Mouse (Mus musculus) forelimb bud, embryonic 11.5 days (tissue): ENCODE measurements around the gene Szt2.

Source experiments
- DNase-seq: peaks from one replicate; pipeline ENCODE4 v3.0.0-alpha.2; 2012; ENCODE audit warnings: low read depth, low spot score

The Szt2 gene

DNA sequence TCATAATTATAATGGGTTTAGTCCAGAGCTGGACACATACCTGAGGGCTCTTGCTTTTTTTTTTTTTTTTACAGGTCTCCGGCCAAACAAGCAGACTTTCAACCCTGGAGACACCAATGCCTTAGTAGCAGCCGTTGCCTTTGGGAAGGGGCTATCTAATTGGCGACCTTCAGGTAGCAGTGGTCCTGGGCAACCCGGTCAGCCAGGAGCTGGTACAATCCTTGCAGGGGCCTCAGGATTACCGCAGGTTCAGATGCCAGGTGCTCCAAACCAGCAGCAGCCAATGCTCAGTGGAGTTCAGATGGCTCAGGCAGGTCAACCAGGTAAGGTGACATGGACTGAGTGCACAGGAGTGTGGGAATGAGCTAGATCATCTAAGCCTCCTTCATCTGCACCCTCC is 4.5 kb upstream of the Szt2 start:
- no peak for DNase-seq

DNA sequence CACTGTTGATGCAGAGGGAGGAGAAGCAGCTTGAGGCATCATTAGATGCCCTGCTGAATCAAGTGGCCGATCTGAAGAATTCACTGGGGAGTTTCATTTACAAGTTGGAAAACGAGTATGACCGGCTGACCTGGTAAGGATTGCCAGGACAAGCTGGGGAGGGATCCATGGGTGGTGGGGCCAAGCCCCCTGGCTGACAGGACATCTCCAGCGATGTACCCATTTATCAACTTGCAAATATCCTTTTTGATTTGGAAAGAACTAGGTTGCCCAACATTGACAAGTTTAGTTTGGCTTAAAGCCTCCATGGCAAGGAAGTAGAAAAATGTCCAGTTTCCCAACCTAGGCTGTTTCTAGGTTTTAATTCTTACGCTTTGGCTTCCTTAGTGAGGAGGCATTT is 1.8 kb upstream of the Szt2 start:
- no peak for DNase-seq

DNA sequence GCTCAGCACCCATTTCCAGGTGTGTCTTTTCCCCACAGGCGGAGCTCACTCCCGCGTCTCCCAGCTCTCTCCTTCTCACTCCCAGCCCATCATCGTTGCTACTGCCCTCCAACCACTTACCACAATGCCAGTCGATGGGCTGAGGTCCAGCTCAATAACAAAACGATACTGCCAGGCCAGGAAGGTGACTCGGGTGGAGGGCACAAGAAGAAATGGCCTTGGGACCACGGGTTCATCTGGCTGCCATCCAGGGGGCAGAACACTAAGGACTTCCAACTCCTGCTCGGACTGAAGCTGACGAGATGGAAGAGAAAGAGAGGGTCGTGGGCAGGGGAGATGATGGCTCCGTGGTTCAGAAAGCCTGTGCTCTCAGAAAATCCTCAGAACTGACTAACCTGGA is 6.4 kb downstream of the Szt2 start:
- no peak for DNase-seq

DNA sequence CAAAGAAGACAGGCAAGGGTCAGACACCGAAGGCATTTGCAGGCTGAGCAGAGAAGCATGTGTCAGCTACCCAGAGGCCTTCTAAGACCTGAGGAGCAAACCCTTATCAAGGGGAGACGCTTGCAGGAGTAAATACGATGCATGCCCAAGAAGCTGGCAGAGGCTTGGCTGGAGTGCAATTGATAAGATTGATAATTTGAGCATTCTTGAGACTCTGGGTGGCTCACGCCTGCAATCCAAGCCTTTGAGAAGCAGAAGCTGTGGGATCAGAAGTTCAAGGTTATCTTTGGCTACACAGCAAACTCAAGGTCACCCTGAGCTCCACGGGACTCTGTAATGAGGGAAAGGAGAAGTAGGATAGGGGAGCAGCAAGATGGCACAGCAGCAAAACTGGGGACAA is 7.2 kb downstream of the Szt2 start:
- DNase-seq: no peak

DNA sequence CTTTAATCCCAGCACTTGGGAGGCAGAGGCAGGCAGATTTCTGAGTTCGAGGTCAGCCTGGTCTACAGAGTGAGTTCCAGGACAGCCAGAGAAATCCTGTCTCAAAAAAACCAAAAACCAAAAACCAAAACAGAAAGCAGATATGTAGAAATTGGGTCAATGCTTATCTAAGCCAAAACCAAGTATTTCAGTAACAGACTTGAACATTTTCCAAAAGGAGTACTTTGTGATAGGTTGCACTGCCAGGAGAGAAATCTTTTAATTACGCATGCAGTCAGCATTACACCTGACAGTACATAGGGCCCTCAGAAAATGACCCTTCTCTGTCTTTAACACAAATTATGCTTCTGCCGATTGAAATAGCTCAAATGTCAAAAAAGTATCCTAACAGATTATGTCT is 7.7 kb downstream of the Szt2 start:
- DNase-seq: no peak

DNA sequence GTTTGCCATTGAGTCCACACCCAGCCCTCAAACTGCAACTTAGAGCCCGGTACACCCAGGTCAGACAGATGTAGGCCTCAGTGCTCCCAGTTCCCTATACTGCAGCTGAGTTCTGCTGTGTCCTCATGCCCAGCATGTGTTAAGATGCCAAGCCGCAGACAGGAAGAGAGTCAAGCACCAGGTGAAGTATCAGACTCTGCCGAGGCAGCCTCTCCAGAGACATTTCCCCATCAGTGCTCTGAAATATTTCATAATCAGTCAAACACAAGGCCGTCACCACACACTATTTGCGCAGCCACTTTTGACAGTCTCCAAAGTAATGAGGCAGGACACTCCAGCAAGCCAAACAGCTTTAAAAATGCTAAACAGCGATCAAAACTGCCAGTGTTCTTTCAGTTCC is 10.7 kb downstream of the Szt2 start:
- DNase-seq: no peak

DNA sequence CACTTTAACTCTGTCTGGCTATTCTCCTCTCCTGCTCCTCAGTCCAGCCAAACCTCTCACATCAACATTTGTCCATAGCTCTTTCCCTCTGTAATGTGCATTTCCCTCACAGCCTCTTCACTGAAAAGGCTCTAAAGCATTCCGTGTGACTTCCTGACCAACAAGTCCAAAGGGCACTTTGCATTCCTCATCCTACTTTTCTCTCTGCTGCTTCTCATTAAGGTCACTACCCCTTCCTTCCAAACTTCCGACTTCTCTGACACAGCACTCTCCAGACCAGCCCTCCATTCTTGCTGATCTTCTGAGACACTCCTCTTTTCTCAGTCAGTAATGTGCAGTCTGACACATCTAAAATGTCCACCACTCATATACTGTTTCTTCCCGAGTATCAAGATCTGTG is 12.6 kb downstream of the Szt2 start:
- no peak for DNase-seq

DNA sequence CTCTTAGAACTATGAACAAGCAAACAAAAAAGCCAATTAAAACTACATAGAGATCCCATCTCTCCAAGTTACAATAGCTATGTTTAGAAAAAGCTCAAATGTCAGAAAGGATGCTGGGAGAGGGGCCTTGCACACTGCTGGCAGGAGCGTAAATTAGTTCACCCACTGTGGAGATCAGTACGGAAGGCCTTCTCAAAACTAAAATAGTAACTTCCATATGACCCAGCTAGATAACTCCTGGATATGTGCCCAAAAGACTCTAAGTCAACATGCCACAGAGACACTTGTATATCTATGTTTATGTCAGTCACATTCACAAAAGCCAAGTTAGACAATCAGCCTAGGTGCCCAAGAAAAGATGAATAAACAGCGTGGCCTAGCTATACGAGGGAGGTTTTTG is 13.8 kb downstream of the Szt2 start:
- DNase-seq: no peak

DNA sequence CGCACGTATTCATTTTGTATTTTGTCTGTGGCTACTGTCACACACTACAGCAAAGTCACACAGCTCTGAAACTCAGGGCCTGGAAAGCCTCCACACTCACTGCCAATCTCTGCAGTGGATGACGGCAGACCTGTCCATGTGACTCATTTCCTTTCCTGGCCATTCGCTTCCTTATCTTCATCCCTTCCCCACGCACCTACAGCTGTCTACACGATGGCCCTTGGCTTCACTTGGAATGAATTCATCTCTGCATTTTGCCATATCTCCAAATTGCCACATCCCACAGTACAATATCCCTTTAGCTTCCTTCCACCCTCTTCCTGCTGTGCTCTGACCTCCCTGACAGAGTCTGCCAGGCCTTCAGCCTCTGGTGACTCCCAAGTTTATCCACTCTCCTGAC is 14.6 kb downstream of the Szt2 start:
- DNase-seq: no peak

DNA sequence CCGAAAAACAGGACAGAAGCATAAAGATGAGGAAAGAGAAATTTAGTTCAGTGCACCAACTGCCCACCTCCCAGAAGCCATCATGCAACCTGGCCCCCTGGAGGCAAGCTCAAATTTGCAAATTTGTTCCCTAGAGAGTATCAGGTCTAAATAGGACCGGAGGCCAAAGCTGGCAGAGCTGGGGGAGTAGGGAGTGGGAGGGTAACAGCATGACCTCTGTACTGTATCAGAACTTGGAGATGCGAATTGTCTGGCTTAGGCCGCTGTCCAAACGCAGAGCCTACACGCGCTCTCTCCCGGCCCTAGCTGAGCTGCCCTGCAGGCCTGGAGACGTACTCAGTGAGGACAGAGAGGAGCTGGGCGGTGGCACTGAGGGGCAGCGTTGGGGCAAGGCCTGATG is 18.9 kb downstream of the Szt2 start:
- DNase-seq: no peak

DNA sequence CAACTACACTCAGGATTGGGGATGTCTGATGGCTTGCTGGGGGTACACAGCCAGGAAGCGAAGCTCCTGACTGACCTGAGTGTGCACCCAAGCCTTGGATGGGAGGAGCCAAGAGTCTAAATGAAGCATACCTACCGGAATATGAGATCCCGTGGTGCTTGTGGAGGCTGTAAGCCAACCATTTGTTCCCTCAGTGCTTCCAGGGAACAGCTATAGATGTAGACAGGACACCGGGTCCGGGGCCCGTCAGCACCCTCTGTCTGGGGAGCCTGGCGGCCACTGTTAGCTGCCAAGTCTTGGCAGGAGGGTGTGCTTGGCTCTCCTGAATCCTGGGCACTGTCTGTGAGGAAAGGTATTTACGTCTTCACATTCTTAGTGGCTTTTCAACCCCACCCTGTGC is 21.8 kb downstream of the Szt2 start:
- DNase-seq: no peak

DNA sequence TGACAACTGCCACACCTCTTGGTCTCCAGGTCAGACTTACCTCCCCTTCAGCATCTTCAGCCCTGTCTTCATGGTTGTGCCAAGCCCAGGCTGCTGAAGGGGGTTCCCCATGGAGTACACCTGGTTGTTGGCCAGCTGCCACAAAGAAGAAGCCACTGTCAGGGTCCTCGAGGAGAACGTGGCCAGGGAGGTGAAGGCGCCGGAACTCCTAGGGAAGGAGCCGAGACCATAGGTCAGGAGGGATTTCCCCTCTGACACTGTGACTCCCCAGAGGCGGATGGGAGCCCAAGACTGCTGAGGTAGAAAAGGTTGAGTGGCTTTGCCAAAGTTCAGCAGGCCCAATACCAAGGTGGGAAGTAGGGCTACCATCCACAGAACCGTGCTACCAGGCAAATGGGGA is 25.8 kb downstream of the Szt2 start:
- no peak for DNase-seq

DNA sequence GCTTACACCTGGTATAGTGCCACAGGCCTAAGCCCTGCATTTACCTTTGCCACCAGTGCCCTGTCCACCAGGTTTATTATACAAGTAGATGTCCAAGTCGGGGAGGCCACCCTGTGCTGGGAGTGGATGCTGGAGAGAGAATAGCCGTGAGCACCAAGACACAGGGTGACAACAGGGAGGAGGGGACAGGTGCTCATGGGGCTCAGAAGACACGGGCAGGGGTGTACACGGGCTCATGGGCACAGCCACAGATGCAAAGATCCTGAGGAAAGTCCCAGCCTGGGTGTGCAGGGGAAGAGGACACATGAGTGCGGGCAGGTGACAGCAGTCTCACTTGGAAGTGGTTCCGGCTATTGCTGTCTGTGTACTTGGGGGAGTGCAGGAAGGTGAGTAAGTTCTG is 33.1 kb downstream of the Szt2 start:
- no peak for DNase-seq

DNA sequence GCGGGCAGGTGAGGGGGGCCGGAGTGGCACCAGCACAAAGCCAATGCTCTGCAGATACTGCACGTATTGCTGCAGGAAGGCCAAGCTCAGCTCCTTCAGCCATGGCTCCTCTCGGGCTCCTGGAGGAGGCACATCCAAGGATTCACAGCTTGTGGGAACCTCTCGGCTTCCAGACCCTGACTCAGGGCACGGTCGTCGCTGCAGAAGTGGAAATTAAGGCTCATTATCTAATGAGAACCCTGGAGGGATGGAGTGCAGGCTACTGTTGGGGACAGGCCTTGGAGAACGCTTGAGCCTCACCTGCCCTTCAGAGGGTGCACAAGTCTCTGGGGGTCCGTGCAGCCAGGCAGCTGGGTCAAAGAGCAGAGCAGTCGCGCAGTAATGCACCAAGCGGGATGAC is 37.3 kb downstream of the Szt2 start:
- DNase-seq: no peak

DNA sequence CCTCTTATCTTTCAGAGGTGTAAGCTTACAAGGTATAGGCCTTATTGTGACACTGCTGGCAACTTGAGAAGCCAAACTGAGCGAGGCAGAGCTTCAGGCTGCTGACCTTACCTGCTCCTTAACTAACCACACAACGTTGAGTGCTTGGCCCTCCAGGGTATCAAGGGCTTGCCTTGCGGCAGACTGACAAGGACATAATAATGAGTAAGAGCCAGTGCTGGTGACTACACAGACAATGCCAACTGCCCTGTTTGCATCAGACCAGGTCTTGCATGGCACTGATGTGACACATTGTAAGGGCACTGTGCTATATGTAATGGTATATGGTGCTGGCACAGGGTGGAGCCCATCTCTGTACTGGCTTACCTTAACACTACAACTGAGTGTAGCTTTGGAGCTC is 40.5 kb downstream of the Szt2 start:
- no peak for DNase-seq

DNA sequence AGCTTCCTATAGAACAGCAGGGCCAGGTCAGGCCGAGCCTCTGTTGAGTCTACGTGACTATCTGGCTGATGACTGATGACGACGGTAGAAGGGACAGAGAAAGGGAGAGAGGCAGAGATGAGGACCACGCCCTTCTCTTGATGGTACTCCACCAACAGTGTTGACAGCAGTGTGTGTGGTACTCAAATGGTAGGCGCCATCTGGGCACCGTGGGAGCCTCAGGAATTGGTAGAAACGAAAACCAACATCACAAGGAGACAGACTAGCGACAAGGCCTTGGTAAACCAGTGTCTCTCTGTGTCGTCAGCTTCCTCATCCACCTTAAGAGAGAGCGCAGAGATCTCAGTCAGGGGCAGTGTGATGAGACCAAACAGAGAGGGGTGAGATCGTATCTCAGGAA is 41.5 kb downstream of the Szt2 start:
- no peak for DNase-seq

DNA sequence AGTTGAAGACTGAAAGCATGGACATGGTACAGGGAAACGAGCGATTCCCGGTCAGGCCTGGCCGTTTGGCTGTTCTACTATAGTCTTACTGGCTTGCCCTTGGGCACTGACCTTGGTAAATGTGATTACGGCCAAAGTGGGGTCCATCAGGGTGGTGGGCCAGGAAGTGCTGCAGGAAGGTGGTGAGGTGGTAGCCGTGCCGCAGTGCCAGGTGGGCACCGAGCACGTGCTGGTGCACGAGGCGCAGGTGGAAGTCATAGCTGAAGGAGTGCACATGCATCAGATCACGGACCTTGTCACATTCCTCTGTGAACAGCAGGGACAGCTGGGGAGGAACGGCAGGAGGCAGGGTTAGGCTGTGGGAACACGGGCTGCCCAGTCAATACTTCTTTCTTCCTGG is 43.1 kb downstream of the Szt2 start:
- no peak for DNase-seq

DNA sequence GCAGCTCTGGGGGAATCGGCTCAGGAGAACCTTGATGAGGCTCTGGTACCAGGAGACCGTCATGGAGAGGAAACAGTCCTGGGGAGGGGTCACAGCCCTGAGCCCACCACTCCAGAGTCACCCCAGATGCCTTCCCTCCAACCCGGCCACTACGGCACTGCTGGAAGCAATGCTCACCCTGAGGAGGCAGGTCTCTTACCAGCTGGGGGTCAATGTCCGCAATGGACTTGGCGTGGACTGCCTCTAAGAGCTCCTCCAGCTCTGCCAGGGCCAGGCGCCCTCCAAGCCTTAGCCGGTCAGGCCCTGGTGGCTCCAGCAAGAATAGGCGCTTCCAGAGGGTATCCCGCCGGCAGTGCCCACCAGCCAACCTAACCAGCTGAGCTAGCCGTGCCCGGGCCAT is 44.4 kb downstream of the Szt2 start:
- DNase-seq: no peak

DNA sequence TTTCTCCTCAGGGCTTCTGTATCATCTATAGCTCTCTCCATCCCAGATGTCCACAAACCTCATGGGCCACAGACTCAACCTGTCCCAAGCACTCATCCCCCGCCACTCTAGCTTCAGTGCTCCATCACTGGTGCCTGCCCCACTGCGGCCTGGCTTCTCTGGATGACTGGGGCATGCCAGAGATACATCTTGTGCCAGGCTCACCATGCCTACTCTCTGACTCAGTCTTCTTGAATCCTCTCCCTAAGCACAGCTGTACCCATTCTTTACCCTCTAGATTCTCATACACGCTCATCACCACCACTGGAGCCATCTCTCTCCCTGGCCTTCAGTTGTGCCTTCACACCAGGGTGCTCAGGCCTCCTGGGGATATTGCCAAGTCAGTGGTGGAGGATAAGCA is 45.1 kb downstream of the Szt2 start:
- DNase-seq: no peak

DNA sequence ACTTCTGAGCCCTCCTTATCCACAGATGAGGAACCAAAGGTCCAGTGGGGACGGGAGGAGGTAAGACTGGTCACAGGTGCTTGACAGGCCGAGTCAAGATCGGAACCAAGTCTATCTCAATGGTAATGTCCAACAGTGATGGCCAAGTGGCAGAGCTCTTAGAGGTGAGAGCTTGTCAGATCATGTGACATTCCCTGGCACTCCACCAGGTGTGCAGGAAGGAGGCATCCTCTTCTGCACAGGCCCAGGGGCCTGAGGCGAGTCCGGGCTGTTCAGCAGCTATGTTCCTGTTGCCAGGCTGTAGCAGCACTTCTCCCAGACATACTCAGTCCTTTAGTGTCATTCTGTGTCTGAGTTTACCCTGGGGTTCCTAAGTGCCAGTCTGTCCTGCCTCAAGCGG is 46.2 kb downstream of the Szt2 start:
- no peak for DNase-seq

DNA sequence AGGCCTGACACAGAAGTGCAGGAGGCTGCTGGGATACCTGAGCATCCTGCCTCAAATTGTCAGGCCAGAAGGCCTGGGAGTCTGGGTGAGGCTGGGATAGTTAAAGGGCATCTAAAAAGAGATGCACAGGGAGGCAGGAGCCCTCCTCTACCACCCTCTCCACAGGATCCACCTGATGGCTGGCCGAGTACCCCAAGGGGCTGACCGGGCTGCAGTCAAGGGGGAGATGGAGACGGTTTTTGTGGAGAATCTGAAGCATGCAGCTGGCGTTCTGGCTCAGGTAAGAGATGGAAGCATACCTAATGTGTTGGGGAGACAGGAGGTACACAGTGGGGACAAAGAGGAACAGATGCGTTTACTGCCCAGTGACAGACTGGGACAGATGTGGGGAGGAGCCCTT is 47.6 kb downstream of the Szt2 start:
- DNase-seq: no peak

DNA sequence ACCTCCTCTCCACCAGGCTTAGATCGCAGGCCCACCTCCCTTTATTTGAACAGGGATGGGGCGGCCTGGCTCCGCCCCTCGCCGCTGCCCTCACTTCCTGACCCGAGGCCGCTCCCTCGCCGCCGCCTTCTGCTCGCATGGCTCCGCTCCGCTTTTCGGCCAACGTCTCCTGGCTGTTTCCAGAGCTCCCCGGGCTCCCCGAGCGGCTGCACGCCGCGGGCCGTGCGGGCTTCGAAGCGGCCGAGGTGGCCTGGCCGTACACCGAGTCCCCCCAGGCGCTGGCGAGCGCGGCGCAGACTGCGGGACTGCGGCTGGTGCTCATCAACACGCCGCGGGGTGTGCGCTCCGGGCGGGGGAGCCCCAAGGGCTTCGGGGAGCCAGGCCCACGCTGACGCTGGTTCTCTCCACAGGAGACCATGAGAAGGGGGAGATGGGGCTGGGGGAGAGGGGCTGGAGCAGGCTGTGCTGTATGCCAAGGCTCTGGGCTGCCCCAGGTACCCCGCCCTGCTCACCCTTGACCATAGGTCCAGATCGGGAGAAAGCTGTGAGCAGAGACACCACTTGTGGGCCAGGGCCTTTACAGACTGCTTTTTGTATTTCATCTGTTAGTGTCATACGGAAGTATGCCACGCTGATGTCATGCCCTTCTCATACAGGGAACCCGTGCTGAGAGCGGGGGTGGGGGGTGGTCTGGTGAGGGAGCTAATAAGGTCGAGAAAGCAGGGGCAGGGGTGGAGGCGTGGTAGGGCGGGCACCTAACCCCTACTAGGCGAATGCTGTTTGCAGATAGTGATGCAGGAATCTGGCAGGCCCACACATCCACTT is 49.0 kb downstream of the Szt2 start:
- DNase-seq: peak; percentile 63

DNA sequence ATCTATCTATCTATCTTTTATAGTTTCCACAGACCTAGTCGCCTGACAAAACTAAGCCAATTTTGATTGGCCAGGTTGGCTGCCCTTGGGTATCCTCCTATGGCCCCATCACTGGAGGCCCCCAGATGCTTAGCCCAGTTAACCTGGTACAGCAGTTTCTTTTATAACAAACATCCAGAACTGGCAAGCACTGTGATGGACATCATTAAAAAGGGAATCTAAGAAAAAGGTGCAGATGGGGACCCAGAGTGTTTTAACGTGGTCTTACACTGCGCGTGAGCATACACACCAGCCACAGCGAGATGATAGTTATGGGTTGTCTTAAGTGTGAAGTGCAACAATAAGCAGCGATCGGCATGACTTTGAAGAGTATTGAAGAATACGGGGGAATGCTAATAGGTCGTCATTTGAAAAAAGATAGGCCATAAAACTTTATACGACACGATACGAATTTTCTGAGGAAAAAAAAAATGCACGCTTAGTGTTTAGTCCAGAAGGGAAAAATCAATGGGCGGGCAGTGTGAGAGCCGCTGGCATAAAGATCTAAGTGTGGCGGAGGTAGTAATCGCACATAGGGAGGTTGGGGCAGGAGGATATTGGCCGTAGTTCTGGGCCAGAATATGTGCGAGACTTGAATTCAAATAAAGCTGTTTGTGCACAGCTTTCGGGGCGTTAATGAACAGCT is 49.7 kb downstream of the Szt2 start:
- DNase-seq: peak; percentile 4
